In genomic region chr1:38903985-38904384, GRCm38 (mm10) we compare ENCODE assay signal across 25 mouse cellular contexts. TPM values are rescaled to one million over a fixed set of nuclear protein-coding genes. Genes with fewer than 3 reads are reported as not detected.
DNase-seq lines count a peak whose midpoint lies in the region; ATAC-seq and TF ChIP-seq lines count a peak whose summit lies in the region.
"Had no signal": no experiment of that assay in that cellular context is flagged by ENCODE, and none has a peak within 500 bp of the region (broad histone marks: within the 10 kb centered on the region; RNA-seq: fewer than 3 reads in every experiment).

No protein-coding gene starts in this region.

- H3K9me3 ChIP-seq in liver, postnatal 0 days (ENCODE audit: low read length) = no peaks in the 10 kb centered on the region
- no peaks in the 10 kb centered on the region for H3K9me3 ChIP-seq in heart, embryonic 10.5 days
- no peaks in the 10 kb centered on the region for H3K9me3 ChIP-seq in forebrain, embryonic 14.5 days (replicated peaks; ENCODE audit: control insufficient read depth, low read length)
- H3K9me3 ChIP-seq: embryonic facial prominence, embryonic 10.5 days; embryonic facial prominence, embryonic 12.5 days; forebrain, embryonic 13.5 days had no signal

- no peak overlapping the region for H3K4me2 ChIP-seq in liver, postnatal 0 days (ENCODE audit: low read depth, low read length)
- H3K4me2 ChIP-seq in forebrain, embryonic 14.5 days (ENCODE audit: low read length) = no peak overlapping the region
- H3K4me2 ChIP-seq: embryonic facial prominence, embryonic 12.5 days; forebrain, embryonic 13.5 days had no signal

- H3K27me3 ChIP-seq in liver, postnatal 0 days (ENCODE audit: insufficient read depth, low read length) = no peaks in the 10 kb centered on the region
- H3K27me3 ChIP-seq in heart, embryonic 10.5 days (ENCODE audit: insufficient read depth, poor library complexity, severe bottlenecking) = peaks cover 7% of the 10 kb centered on the region; the same call in 1 of the 2 replicates
- no peaks in the 10 kb centered on the region for H3K27me3 ChIP-seq in forebrain, embryonic 14.5 days (replicated peaks; ENCODE audit: control insufficient read depth, insufficient read depth, low read length)
- H3K27me3 ChIP-seq: embryonic facial prominence, embryonic 12.5 days; forebrain, embryonic 13.5 days had no signal

- H3K4me3 ChIP-seq in liver, postnatal 0 days (ENCODE audit: low read depth, low read length) = no peak overlapping the region
- no peak overlapping the region for H3K4me3 ChIP-seq in heart, embryonic 10.5 days
- no peak overlapping the region for H3K4me3 ChIP-seq in forebrain, embryonic 14.5 days (ENCODE audit: low read depth, low read length)
- H3K4me3 ChIP-seq: embryonic facial prominence, embryonic 10.5 days; embryonic facial prominence, embryonic 12.5 days; forebrain, embryonic 13.5 days had no signal

- H3K4me1 ChIP-seq in liver, postnatal 0 days (ENCODE audit: insufficient read depth) = no peaks in the 10 kb centered on the region
- no peaks in the 10 kb centered on the region for H3K4me1 ChIP-seq in heart, embryonic 10.5 days
- H3K4me1 ChIP-seq in forebrain, embryonic 14.5 days (ENCODE audit: control insufficient read depth, insufficient read depth, low read length) = no peaks in the 10 kb centered on the region
- H3K4me1 ChIP-seq: embryonic facial prominence, embryonic 10.5 days; embryonic facial prominence, embryonic 12.5 days; forebrain, embryonic 13.5 days had no signal

- DNase-seq in liver, postnatal 0 days = peak; percentile 1
- DNase-seq in liver (no peak), ES-CJ7 (ENCODE audit: low read depth, low spot score) (peak; percentile 39), ZHBTc4 (ENCODE audit: low read depth, low spot score) (peak; percentile 53)
- DNase-seq in heart, embryonic 10.5 days (ENCODE audit: low spot score) = no peak
- DNase-seq in urinary bladder, postnatal 25 days (ENCODE audit: low spot score) = no peak
- DNase-seq in forebrain, embryonic 14.5 days (ENCODE audit: low spot score) = no peak
- DNase-seq: adrenal gland, adult 8-10 months; adrenal gland, postnatal 14 days; adrenal gland, postnatal 36 days; cerebellum, adult 11-12 months; cerebellum, adult 2 months; cerebellum, adult 9-10 months; cerebellum, postnatal 10 days; cerebellum, postnatal 25 days had no signal

- ATAC-seq in liver, postnatal 0 days = no peak
- ATAC-seq in forebrain, embryonic 14.5 days = no peak
- ATAC-seq: activated CD4-positive, CD25-positive, alpha-beta regulatory T cell, adult 4 months; forebrain, embryonic 13.5 days; forebrain, embryonic 16.5 days had no signal

- H3K9ac ChIP-seq in liver, postnatal 0 days (replicated peaks) = no peak overlapping the region
- H3K9ac ChIP-seq in forebrain, embryonic 14.5 days (ENCODE audit: low read length) = no peak overlapping the region
- H3K9ac ChIP-seq: embryonic facial prominence, embryonic 12.5 days; forebrain, embryonic 13.5 days had no signal

- no peak for TF ChIP-seq CTCF in liver, postnatal 0 days (IDR thresholded peaks at IDR 0.05; ENCODE audit: low read depth)

- WGBS in liver, postnatal 0 days (ENCODE audit: insufficient replicate concordance) = 79% methylated on average over 2 of the region's 2 CpGs
- 71% methylated on average over 2 of the region's 2 CpGs for WGBS in heart, embryonic 10.5 days
- 73% methylated on average over 2 of the region's 2 CpGs for WGBS in forebrain, embryonic 14.5 days

- H3K36me3 ChIP-seq in liver, postnatal 0 days (replicated peaks; ENCODE audit: insufficient read depth, low read length) = no peaks in the 10 kb centered on the region
- no peaks in the 10 kb centered on the region for H3K36me3 ChIP-seq in heart, embryonic 10.5 days
- no peaks in the 10 kb centered on the region for H3K36me3 ChIP-seq in forebrain, embryonic 14.5 days (ENCODE audit: control insufficient read depth, insufficient read depth, low read length)
- H3K36me3 ChIP-seq: embryonic facial prominence, embryonic 10.5 days; embryonic facial prominence, embryonic 12.5 days had no signal

- TF ChIP-seq EP300 in liver, postnatal 0 days (IDR thresholded peaks at IDR 0.05; ENCODE audit: low read depth) = no peak

- H3K27ac ChIP-seq in liver, postnatal 0 days (ENCODE audit: low read depth) = no peak overlapping the region
- H3K27ac ChIP-seq in heart, embryonic 10.5 days = no peak overlapping the region
- no peak overlapping the region for H3K27ac ChIP-seq in forebrain, embryonic 14.5 days (ENCODE audit: low read depth, low read length)
- H3K27ac ChIP-seq: embryonic facial prominence, embryonic 10.5 days; embryonic facial prominence, embryonic 12.5 days; forebrain, embryonic 13.5 days had no signal

RNA-seq across cellular contexts. Expression of gene Chst10, which starts 6.0 kb away (rescaled TPM):
- polyA plus RNA-seq in liver, postnatal 0 days (2015; fragmentation: Nextera tagmentation; extraction: Ambion mirVana) = 0.17 and 0.33 TPM in 2 replicates
- 4.5 and 6.4 TPM in 2 replicates for polyA plus RNA-seq in heart, embryonic 10.5 days (2016; fragmentation: Nextera tagmentation; extraction: Ambion mirVana)
- 48.7 and 58.2 TPM in 2 replicates for polyA plus RNA-seq in forebrain, embryonic 14.5 days (2014; fragmentation: Nextera tagmentation; extraction: Ambion mirVana)

RNA-seq across cellular contexts. Expression of gene Nms, which starts 35.0 kb away (rescaled TPM):
- polyA plus RNA-seq in liver, postnatal 0 days (2015; fragmentation: Nextera tagmentation; extraction: Ambion mirVana) = not detected in 2 replicates
- polyA plus RNA-seq in heart, embryonic 10.5 days (2016; fragmentation: Nextera tagmentation; extraction: Ambion mirVana) = not detected in 2 replicates
- 0.37 and 0.53 TPM in 2 replicates for polyA plus RNA-seq in forebrain, embryonic 14.5 days (2014; fragmentation: Nextera tagmentation; extraction: Ambion mirVana)
- polyA plus RNA-seq: activated CD4-positive, CD25-positive, alpha-beta regulatory T cell, adult 4 months; C2C12; cerebellum, adult 2 months; cortical plate, adult 2 months; embryonic facial prominence, embryonic 10.5 days; embryonic facial prominence, embryonic 12.5 days; embryonic facial prominence, embryonic 14.5 days; forebrain, embryonic 11.5 days; forebrain, embryonic 13.5 days; frontal cortex, adult 2 months had no signal

Comparison
In these comparisons a context has a peak if more than half of its experiments do, and no peak if none do; other contexts are left out.
1. DNase-seq: peak in liver, postnatal 0 days (single experiment), ES-CJ7 (single experiment) and ZHBTc4 (single experiment); none in liver (single experiment), heart, embryonic 10.5 days (single experiment), urinary bladder, postnatal 25 days (single experiment) and forebrain, embryonic 14.5 days (single experiment).